Mouse (Mus musculus) left cerebral cortex, postnatal 14 days (tissue): ENCODE data around the gene Olfr527. TPM values are rescaled to one million over a fixed set of nuclear protein-coding genes. Genes with fewer than 3 reads are reported as not detected.

Experiments used
- DNase-seq, 2 experiments: peaks; one replicate each; pipeline ENCODE4 v3.0.0; 2021 to 2022; ENCODE audit warnings: low spot score in 2 of 2, mixed read lengths in 1 of 2
- intact Hi-C: fragments of 180-260 bp; cut with DNase I; formaldehyde crosslinking; loops from one replicate; pipeline ENCODE4 v1.15.1; 2025
- long read RNA-seq, 2 experiments: library from polyadenylated mRNA; stranded (forward); transcript quantifications; one replicate each; pipeline ENCODE4 v2.0.0; 2021
- total RNA-seq, 2 experiments: library from RNA; stranded (reverse); gene quantifications; 2 replicates each; pipeline ENCODE4 v1.2.3; 2021

The Olfr527 gene
- not detected for total RNA-seq
- long read RNA-seq, experiment 1, result 0 reads
- long read RNA-seq, experiment 2, result 0 reads

GRCm38 (mm10) chr7:140333717-140334116, at the start of gene Olfr527:
TSS of gene Olfr527 (plus strand) at chr7:140334017.
- no peak for DNase-seq
- intact Hi-C loops, result no loop called here

- no peak for DNase-seq
- intact Hi-C loops, result no loop called here
Measured at GRCm38 (mm10) chr7:140295746-140296145, 38.1 kb upstream of the Olfr527 start.

DNA sequence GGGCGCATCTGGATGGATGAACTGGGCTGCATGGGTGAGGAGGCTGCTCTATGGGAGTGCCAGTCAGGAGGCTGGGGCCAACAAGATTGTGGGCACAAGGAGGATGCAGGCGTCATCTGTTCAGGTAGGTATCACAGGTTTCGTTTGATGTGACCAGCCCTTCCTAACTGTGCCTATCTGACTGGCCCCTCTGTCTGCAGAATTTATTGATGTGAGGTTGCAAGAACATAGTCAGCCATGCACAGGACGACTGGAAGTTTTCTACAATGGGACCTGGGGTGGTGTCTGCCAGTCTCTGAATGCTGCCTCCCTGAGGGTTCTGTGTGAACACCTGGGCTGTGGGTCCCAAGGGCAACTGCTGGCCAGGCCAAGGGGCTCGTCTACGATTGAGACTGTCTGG, 36.9 kb upstream of the Olfr527 start:
- intact Hi-C loops, result no loop called here
- no peak for DNase-seq

DNA sequence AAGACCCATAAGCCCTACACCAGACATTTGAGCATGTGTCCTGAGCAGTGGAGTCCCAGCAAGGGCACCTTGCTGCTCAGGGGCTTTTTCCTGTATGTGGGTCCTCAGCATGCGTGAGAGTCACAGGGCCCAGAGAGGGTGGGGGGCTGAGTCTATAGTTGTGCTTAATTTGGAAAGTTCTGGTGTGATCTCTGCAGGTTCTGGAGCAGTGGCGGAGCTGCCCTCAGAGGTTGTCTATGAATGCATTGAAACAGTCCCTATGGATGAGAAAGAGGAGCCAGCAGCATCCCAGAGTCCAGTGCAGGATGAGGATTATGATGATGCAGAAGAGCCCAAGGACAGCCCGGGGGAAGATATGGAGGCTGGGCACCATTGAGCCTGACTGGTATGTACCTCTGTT, 34.4 kb upstream of the Olfr527 start:
- DNase-seq, result no peak
- intact Hi-C loops, result no loop called here

DNA sequence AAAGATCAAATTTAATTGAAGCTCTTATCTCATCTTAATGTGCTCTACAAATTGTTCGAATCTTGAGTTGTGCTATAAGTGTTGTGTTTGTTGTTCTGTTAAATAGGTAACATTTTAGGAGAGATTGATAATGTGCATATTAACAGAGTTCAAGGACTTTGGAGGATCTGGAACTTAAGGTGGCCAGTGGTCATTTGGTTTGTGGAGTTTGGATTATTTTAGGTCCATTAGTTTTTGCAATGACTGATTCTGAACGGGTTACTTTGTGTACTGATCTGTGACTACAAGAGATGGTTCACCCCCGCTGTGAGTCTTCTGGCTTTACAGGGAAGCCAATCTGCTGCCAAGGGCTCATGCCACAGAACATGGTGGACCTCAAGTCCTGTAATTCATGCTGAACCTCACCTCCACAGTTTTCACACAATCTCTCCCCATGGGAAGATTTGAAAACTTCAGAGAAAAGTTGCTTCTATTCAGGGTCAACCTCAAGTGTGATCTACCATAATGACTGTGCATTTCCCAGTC, 13.9 kb upstream of the Olfr527 start:
- no peak for DNase-seq
- intact Hi-C loops, result no loop called here

DNA sequence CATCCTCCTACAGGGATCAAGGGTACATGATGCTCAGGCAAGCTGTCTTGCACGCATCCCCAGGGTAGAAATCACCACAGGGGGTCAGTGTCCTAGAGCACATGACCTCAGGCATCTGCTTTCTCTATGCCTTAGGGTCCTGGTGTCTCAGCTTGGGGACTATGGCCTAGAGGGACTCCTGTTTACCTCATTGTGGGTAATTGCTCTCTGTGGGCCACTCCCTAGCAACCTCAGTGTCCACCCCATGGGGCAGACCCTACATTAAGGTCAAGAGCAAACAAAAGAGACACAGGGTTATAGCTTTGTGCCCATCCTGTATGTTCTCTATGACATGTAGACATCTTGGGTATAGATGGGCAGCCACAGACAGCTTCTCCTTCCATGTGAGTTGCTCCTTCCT, 13.3 kb upstream of the Olfr527 start, which contains the start of gene Olfr525:
Gene Olfr525, plus strand, starts transcription at position 301 of the 400 bp plus-strand sequence.
- DNase-seq, result no peak
- intact Hi-C loops, result no loop called here

DNA sequence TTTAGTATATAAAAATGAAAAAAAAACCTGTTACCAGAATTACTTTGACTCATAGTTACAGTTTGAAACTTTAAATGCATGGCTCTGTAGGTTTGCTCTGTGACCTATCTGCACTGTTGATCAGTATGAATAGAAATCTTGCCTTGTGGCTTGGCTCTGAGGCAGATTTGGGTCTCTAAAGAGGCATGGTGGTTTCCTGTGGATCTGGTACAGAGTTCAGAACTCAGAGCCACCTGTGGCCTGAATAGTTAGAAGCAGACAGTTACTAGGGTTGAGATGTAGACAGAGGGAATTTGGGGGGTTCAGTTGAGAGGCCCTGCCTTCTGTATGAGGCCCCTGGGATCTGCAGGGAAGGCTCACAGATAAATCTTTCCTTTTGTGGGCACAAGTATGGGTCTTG, 12.7 kb upstream of the Olfr527 start:
- intact Hi-C loops, result no loop called here
- no peak for DNase-seq

GRCm38 (mm10) chr7:140329766-140330304, 4.0 kb upstream of the Olfr527 start:
- intact Hi-C loops, result no loop called here
- DNase-seq, result no peak

GRCm38 (mm10) chr7:140361571-140361970, 27.8 kb downstream of the Olfr527 start, which contains the start of gene Olfr60:
TSS of gene Olfr60 (minus strand) at chr7:140361671.
- intact Hi-C loops, result no loop called here
- no peak for DNase-seq

- no peak for DNase-seq
Measured at GRCm38 (mm10) chr7:140374300-140374699, 40.5 kb downstream of the Olfr527 start.

DNA sequence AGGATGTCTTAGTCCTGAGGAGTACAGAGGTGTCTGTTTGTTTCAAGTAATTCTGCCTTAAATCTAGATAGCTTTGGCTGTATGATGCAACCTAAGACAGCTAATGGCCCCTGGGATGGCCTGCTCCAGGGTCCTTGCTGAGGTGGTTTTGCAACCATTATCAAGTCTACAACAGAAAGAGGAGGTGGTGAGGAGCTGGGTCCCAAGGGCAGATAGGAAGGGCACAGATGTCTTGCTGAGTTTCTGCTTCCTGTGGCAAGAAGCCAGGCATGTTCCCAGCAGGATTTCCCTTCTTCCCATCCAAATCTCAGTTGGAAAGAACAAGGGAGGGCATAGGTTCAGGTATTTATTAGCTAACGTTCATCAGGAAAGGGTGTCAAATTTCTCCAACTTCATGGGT, 42.4 kb downstream of the Olfr527 start, which contains the start of gene Olfr530:
Gene Olfr530, minus strand, starts transcription at position 101 of the 400 bp plus-strand sequence.
- intact Hi-C loops, result no loop called here
- DNase-seq, result no peak

More at GRCm38 (mm10) chr7:140374300-140374699, 40.5 kb downstream of the Olfr527 start:
- intact Hi-C loops, result no loop called here

- no peak for DNase-seq
- intact Hi-C loops, result no loop called here
Measured at GRCm38 (mm10) chr7:140376911-140377310, 43.1 kb downstream of the Olfr527 start.

Other genes with a start within 250 kb of the Olfr527 start
- not detected for gene Prap1, start 240.6 kb upstream of the Olfr527 start, total RNA-seq
- 10 to 100 TPM; 36.4 to 40.8 TPM for gene Fuom, start 231.6 kb upstream of the Olfr527 start, total RNA-seq
- 1 to 10 TPM; 5.3 to 5.6 TPM for gene Paox, start 218.2 kb upstream of the Olfr527 start, total RNA-seq
- gene Echs1, start 217.5 kb upstream of the Olfr527 start, total RNA-seq, result 10 to 100 TPM; 49.1 to 55.7 TPM
- 10 to 100 TPM; 19.5 to 21.8 TPM for gene Mtg1, start 196.5 kb upstream of the Olfr527 start, total RNA-seq
- gene Sprn, start 179.1 kb upstream of the Olfr527 start, total RNA-seq, result 100 to 1,000 TPM; 213 to 214 TPM
- not detected for gene Olfr522, start 169.3 kb upstream of the Olfr527 start, total RNA-seq
- gene Olfr523, start 160.8 kb upstream of the Olfr527 start, total RNA-seq, result under 1 TPM in 1 of 2 experiments, not detected in 1; 0.11 TPM
- gene Olfr524, start 128.1 kb upstream of the Olfr527 start, total RNA-seq, result not detected
- gene Cd163l1, start 115.8 kb upstream of the Olfr527 start, total RNA-seq, result under 1 TPM in 1 of 2 experiments, not detected in 1; 0.18 TPM
- gene 5830411N06Rik, start 86.7 kb upstream of the Olfr527 start, total RNA-seq, result not detected
- gene Olfr525, start 13.2 kb upstream of the Olfr527 start, total RNA-seq, result not detected
- gene Olfr60, start 27.7 kb downstream of the Olfr527 start, total RNA-seq, result not detected
- not detected for gene Olfr530, start 42.3 kb downstream of the Olfr527 start, total RNA-seq
- not detected for gene Olfr531, start 68.9 kb downstream of the Olfr527 start, total RNA-seq
- not detected for gene Olfr532, start 87.6 kb downstream of the Olfr527 start, total RNA-seq
- gene Olfr533, start 129.4 kb downstream of the Olfr527 start, total RNA-seq, result not detected
- gene Olfr535, start 150.2 kb downstream of the Olfr527 start, total RNA-seq, result not detected
- not detected for gene Olfr536, start 173.4 kb downstream of the Olfr527 start, total RNA-seq
- not detected for gene Olfr538, start 233.9 kb downstream of the Olfr527 start, total RNA-seq